Mouse (Mus musculus) adrenal gland (tissue): ENCODE data around the gene Lhx6.
"Not testable (repeated sequence)": the region's sequence is repeated elsewhere in the genome, so short reads cannot be mapped to it uniquely, and the experiment has no call there.

Source experiments
- intact Hi-C: fragments of 180-260 bp; cut with DNase I; formaldehyde crosslinking; loops from one replicate; pipeline ENCODE4 v1.15.1; 2025
- long read RNA-seq, 2 experiments: library from polyadenylated mRNA; unstranded; transcript quantifications; one replicate each; pipeline ENCODE4 v2.0.0; 2020; ENCODE audit warnings: borderline replicate concordance in 1 of 2; ENCODE audit not compliant: insufficient replicate concordance in 1 of 2

Lhx6 gene
- long read RNA-seq, experiment 1, partial matches to known transcripts = 0 of 1 reads
- long read RNA-seq, experiment 1, other reads (novel, unspliced or antisense) = 1 of 1 reads
- long read RNA-seq, experiment 2 = 0 reads

DNA sequence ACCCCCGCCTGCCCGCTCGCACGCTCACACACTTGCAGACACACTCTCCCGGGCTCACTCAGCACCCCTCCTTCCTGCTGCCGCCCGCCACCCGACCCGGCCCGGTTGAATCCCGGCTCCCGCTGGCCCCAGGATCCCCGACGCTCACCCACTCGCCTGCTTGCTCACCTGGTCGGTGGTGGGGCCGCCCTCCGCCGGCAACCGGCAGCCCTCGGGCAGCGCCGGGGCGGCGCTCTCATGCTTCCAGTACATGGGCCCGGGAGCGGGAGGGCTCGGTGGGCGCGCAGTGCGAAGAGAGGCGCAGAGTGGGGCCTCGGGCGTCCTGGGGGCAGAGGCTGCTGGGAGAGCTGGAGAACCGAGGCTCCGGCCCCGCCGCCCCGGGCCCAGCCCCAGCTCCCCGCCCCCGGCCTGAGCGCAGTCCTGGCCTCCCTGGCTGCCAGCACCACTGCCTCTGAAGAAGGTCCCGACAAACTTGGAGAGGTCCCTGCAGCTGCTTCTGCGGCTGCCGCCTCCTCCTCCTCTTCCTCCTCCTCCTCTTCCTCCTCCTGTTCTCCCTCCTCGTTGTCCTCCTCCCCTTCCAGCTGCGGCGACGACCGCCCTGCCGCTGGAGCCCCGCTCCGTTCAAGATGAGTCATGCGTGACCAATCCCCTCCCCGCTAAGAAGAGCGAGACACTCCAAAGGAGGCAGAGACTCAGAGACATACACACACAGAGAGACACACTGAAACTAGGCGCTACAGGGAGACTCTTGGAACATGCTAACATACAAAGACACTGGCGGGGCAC, at the start of gene Lhx6:
Gene Lhx6 (minus strand): TSS at position 453 of the 786 bp plus-strand sequence.
- intact Hi-C loops = no loop called here

- intact Hi-C loops = not testable (repeated sequence)
Measured at GRCm38 (mm10) chr2:36152401-36152800, 47.2 kb upstream of the Lhx6 start.

- intact Hi-C loops = no loop called here
Measured at GRCm38 (mm10) chr2:36148876-36149365, 43.7 kb upstream of the Lhx6 start.

DNA sequence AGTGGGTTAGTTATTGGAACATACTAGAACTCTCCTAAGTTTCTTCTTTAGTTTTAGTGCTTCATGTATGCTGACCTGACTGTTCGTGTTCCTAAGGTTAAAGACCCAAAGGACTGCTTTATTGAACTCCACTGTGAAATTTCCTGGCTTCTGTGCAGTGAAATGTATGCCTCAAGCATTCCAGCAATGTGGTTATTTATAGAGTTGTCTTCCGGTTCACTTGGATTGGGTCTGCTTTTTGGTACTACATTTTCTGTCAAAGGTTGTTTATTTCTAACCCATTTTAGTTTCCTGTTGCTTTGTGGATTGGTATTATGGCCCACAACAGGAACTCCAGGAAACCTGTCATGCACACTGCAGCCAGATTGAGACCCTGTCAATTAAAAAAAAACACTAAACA, 33.9 kb upstream of the Lhx6 start:
- intact Hi-C loops = loop anchor here (5.0 kb wide), 1 partner anchor 73 kb away; no protein-coding TSS in a partner anchor

DNA sequence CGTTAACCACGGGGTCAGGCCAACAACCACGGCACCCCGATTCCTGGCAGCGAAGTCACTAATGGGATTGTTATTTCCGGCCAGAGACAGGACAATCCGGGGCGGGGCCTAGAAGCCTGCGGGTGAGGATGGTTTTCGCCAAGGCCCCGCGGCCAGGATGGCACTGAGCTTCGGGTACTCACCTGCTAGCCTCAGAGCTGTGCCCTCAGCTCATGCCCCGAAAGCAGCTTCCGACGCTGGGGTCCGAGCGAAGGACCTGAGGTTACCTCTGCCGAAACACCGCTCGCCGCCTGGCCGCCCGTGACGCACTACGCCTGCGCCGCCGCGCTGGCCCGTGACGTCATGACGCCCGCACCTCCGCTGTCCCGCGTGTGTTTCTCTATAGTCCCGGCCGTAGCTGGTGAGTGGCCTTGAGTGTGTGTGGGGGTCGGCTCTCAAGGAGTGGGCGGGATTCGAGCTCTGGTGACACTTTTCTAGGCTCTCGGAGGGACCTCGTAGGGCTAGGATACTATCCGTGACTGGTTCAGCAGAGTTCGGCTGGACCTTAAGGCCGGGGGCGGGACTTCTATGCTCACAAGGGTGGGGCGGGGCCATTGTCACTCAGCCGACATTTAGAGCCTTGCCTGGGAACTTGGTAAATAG, 31.2 kb upstream of the Lhx6 start, which contains the start of the genes Mrrf and Rbm18:
Gene Mrrf (plus strand): TSS at position 90 of the 642 bp plus-strand sequence.
Gene Rbm18 (minus strand): TSS at position 474 of the 642 bp plus-strand sequence.
- intact Hi-C loops = loop anchor here (5.0 kb wide), 1 partner anchor 76 kb away; no protein-coding TSS in a partner anchor

DNA sequence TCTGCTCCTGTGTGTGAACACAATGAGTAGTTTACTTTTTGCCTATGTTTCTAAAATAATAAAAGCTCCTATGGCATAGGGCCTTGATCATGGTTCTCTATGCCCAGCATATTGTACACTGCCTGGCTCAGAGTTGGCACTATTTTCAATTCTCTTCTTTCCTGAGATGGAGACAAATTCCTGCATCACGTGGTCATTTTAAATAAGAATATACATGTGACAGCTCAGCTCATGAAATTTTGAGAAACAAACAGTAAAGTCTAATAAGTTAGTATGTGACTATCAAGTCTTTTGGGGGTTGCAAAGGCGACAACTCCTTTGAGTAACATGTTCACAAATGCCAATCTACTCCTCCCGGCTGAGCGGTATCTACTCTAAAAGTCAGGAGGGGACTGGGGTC, 30.7 kb upstream of the Lhx6 start:
- intact Hi-C loops = loop anchor here (5.0 kb wide), 1 partner anchor 76 kb away; no protein-coding TSS in a partner anchor

DNA sequence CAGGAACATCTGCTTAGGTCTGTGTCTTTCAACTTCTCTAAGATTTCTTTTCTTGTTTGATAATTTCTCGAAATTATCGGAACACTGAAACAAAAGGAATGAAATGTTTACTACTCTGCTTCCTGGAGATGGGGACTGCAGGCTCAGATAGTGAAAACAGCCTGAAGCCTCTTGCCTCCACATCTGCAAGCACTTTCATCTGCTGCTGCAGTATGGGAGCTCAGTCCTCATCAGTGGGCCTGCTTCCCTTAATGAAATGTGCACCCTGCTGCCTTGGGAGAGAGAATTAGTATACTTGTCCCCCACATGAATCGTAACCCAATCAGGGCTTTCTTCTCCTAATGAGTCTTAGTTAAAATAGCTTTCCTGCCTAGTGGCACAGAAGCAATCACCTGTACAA, 23.8 kb upstream of the Lhx6 start:
- intact Hi-C loops = no loop called here

GRCm38 (mm10) chr2:36127973-36128372, 22.8 kb upstream of the Lhx6 start:
- intact Hi-C loops = no loop called here

- intact Hi-C loops = no loop called here
Measured at GRCm38 (mm10) chr2:36126795-36127429, 21.7 kb upstream of the Lhx6 start.

- intact Hi-C loops = no loop called here
Measured at GRCm38 (mm10) chr2:36112632-36113031, 7.4 kb upstream of the Lhx6 start.

- intact Hi-C loops = no loop called here
Measured at GRCm38 (mm10) chr2:36108615-36109014, 3.4 kb upstream of the Lhx6 start.

GRCm38 (mm10) chr2:36104436-36104955, 712 bp downstream of the Lhx6 start:
- intact Hi-C loops = no loop called here

- intact Hi-C loops = no loop called here
Measured at GRCm38 (mm10) chr2:36103555-36104367, 1.4 kb downstream of the Lhx6 start.

DNA sequence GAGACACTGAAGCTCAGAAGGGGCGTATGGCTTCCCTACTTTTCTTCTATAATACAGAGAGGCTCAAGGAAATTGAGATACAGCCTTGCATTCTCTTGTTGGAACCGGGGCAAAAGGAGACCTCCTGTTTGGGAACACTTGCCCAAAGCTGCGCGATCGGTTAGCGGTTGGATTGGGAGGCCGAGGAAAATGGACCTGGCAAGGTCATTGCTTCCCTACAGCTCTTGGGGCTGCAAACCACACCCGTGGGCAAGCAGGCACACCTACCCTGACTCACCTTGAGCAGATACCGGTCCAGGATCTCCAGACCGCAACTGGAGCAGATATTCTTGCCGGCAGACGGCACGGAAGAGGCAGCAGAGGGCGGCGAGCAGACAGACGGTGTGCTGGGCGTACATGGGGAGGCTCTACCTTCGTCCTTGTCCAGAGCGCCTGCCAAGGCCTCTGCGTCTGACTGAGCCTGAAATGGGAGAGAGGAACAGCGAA, 2.1 kb downstream of the Lhx6 start:
- intact Hi-C loops = no loop called here

GRCm38 (mm10) chr2:36102559-36102946, 2.7 kb downstream of the Lhx6 start:
- intact Hi-C loops = no loop called here

DNA sequence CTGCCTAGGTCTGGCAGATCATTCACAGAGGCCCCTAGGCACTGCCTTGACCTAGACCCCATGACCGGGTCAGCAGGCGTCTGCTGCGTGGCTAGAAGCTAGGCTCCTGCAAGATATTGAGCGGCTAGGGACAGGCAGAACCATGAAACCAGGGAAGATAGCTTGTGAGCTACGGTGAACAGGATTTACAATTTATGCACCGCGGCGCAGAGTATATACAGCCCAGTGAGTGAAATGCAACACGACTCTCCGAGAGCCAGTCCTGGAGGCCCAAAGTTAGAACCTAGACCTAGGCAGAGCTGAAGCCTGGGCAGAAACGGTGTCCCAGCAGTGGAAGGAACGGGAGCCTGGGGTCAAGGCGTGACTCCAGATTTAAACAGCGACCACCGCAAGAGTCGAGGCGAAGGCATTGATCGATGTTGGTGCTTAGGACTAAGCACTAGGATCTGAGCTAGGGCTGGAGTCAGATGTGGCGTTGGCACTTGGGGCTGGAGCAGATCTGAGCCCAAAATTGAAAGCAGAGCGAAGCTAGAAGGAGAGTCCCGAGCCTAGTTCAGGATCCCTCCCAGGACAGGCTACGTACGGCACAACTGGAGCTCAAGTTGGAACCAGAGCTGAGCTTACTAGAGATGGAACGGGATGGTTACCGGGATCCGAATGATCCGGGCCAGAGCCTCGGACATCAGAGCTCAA, 3.2 kb downstream of the Lhx6 start:
- intact Hi-C loops = no loop called here

DNA sequence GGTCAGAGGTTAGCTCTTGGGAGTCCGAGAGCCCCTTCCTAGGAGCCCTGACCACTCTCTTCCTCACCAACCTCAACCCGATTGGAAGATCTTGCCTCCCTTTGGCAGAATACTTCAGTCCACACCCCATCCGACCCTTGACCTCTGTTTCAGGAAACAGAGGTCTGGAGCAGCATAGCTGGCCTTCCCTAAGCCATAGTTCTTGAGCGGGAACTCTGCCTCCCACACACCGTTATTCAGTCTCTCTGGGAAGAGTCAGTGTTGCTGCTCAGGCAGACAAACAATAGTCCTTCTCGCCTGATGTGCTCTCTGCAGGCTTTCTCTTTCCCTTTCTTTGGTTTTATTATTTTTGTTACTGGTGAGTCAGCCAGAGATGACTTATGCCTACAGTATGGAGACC, 5.5 kb downstream of the Lhx6 start:
- intact Hi-C loops = no loop called here

GRCm38 (mm10) chr2:36098021-36098420, 7.2 kb downstream of the Lhx6 start:
- intact Hi-C loops = no loop called here

DNA sequence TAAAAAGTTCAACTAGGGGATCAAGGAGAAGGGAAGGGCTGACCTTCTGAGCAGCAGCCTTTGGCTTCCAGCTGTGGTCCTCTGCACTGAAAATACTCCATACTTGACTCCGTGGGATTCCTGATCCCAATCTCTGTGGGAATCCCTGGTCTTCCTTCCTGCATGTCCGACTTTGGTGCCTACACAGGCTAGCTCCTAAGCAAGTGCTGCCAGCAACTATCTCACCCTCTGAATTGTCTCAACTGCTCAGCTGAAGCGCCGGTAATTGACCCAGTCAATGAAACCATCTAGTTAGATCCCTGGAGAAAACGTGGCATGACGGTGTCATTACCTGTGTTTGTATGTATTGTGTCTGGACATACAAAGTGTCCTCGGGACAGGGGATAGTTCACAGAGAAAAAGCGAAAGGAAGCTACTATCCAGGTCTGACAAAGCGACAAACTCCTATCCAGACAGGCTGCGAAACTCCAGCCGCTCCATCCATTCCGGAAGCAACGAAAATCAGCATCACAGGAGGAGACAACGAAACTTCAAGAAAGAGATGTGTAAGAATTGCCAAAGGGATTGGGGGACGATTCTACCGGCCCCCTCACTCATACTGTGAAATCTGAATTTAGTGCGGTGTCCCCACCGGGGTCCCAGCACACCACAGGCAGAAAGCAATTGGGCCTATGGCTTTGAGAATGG, 7.9 kb downstream of the Lhx6 start:
- intact Hi-C loops = no loop called here
